Mouse (Mus musculus) heart, postnatal 10 days (tissue): ENCODE data around the gene Gm20388. TPM values are rescaled to one million over a fixed set of nuclear protein-coding genes. Genes with fewer than 3 reads are reported as not detected.

ENCODE experiments used
- DNase-seq, 2 experiments: peaks; one replicate each; pipeline ENCODE4 v3.0.0; 2021
- intact Hi-C: fragments of 180-260 bp; cut with DNase I; formaldehyde crosslinking; loops from one replicate; pipeline ENCODE4 v1.15.1; 2025
- total RNA-seq, 2 experiments: library from RNA; stranded (reverse); gene quantifications; 2 replicates each; pipeline ENCODE4 v1.2.3; 2021

Gm20388 gene
- total RNA-seq, 2 experiments from 2014 or later = 2.0 to 2.2 TPM

- intact Hi-C loops = no loop called here
- DNase-seq = no peak
Observed at GRCm38 (mm10) chr8:119952747-119953146, 42.1 kb downstream of the Gm20388 start.

- intact Hi-C loops = no loop called here
- no peak for DNase-seq
Observed at GRCm38 (mm10) chr8:119955333-119955732, 44.7 kb downstream of the Gm20388 start.

- intact Hi-C loops = no loop called here
- no peak for DNase-seq
Observed at GRCm38 (mm10) chr8:119958076-119958475, 47.4 kb downstream of the Gm20388 start.

GRCm38 (mm10) chr8:119960531-119961104, 50.0 kb downstream of the Gm20388 start:
- peak; percentile 60 to 70 for DNase-seq
- intact Hi-C loops = no loop called here

GRCm38 (mm10) chr8:119964859-119965258, 54.2 kb downstream of the Gm20388 start:
- intact Hi-C loops = no loop called here
- no peak for DNase-seq

- no peak for DNase-seq
- intact Hi-C loops = no loop called here
Observed at GRCm38 (mm10) chr8:119967435-119967834, 56.8 kb downstream of the Gm20388 start.

- no peak for DNase-seq
- intact Hi-C loops = no loop called here
Observed at GRCm38 (mm10) chr8:119970169-119970568, 59.5 kb downstream of the Gm20388 start.

- DNase-seq = peak in 1 of 2 experiments; percentile 36
- intact Hi-C loops = no loop called here
Observed at GRCm38 (mm10) chr8:119972558-119972957, 61.9 kb downstream of the Gm20388 start.

GRCm38 (mm10) chr8:119978770-119979381, 68.2 kb downstream of the Gm20388 start:
- intact Hi-C loops = no loop called here
- DNase-seq = no peak

- intact Hi-C loops = loop anchor here (5.0 kb wide), 1 partner anchor 91 kb away; no protein-coding TSS in a partner anchor
Observed at GRCm38 (mm10) chr8:119981253-119981652, 70.6 kb downstream of the Gm20388 start.

GRCm38 (mm10) chr8:119984085-119984484, 73.4 kb downstream of the Gm20388 start:
- no peak for DNase-seq
- intact Hi-C loops = loop anchor here (1.0 to 5.0 kb wide), 2 partner anchors 39 to 88 kb away; no protein-coding TSS in a partner anchor

More at GRCm38 (mm10) chr8:119981253-119981652, 70.6 kb downstream of the Gm20388 start:
- no peak for DNase-seq

- no peak for DNase-seq
- intact Hi-C loops = no loop called here
Observed at GRCm38 (mm10) chr8:119986174-119986573, 75.5 kb downstream of the Gm20388 start.

GRCm38 (mm10) chr8:119988087-119988486, 77.4 kb downstream of the Gm20388 start:
- peak; percentile 72 to 73 for DNase-seq
- intact Hi-C loops = no loop called here

GRCm38 (mm10) chr8:119992249-119992648, 81.6 kb downstream of the Gm20388 start, which contains the start of gene Crispld2:
Gene Crispld2 (plus strand): TSS chr8:119992438.
- DNase-seq = peak; percentile 86
- intact Hi-C loops = no loop called here

GRCm38 (mm10) chr8:119994114-119994513, 83.5 kb downstream of the Gm20388 start:
- no peak for DNase-seq
- intact Hi-C loops = no loop called here

- DNase-seq = no peak
- intact Hi-C loops = no loop called here
Observed at GRCm38 (mm10) chr8:119994556-119994955, 83.9 kb downstream of the Gm20388 start.

- intact Hi-C loops = no loop called here
- no peak for DNase-seq
Observed at GRCm38 (mm10) chr8:119997266-119997665, 86.6 kb downstream of the Gm20388 start.

GRCm38 (mm10) chr8:120000461-120000860, 89.8 kb downstream of the Gm20388 start:
- DNase-seq = peak; percentile 55 to 65
- intact Hi-C loops = loop anchor here (2.0 kb wide), 1 partner anchor 44 kb away; no protein-coding TSS in a partner anchor

GRCm38 (mm10) chr8:120001712-120002111, 91.1 kb downstream of the Gm20388 start:
- intact Hi-C loops = loop anchor here (2.0 kb wide), 1 partner anchor 43 kb away; no protein-coding TSS in a partner anchor
- DNase-seq = no peak

- DNase-seq = no peak
- intact Hi-C loops = no loop called here
Observed at GRCm38 (mm10) chr8:120002348-120002747, 91.7 kb downstream of the Gm20388 start.

GRCm38 (mm10) chr8:120004154-120004702, 93.6 kb downstream of the Gm20388 start:
- intact Hi-C loops = no loop called here
- DNase-seq = peak; percentile 63 to 65
